ENCODE assay signal across 1 mouse cellular context in the genomic region with DNA sequence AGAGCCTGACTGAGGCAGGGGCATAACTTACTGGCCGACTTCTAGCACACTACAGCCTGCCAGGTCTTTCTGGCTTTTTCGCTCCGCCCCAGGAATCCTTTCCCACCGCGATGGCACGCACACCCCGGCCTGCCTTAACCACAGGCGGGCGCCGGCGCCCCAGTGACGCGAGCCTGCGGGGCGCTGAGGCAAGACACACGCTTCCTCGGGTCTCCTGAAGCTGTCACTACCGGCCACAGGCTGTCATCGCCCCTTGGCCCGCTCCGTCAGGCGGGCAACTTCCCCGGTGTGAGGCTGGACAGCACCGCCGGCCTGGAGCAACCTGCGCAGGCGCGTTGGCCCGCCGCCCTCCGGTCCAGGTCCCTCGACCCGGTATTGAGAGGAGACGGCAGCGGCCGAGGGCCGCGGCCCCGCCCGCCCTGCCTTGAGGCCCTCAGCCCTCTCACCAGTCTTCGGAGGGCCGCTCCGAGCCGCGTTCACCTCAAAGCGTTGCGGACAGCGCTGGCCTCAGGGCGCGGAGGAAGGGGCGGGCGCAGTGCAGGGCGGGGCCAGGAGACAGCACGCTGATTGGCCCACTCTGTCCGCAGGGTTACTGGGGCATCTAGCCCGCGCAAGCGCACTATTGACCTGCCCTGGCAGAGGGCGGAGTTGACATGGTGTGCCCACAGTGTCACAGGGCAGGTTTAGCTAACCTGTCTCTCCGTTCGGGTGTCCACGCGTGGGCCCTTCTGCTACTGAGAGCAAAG.
TF ChIP-seq lines count a peak whose summit lies in the region.

No protein-coding gene starts in this region.

TF ChIP-seq in MEL, 35 proteins besides CTCF, POLR2A, EP300 and RAD21:
- no peak for TF ChIP-seq ZNF384 (IDR thresholded peaks at IDR 0.05; ENCODE audit: low read depth, low read length)
- peak; percentile 84 for TF ChIP-seq HCFC1 (IDR thresholded peaks at IDR 0.05; ENCODE audit: low read depth, low read length)
- TF ChIP-seq SMC3 (IDR thresholded peaks at IDR 0.05; ENCODE audit: low read depth, low read length) = peak; percentile 4; the same call in 1 of the 2 replicates
- TF ChIP-seq ELF1 (IDR thresholded peaks at IDR 0.05; ENCODE audit: low read depth, low read length) = peak; percentile 39; the same call in 1 of the 2 replicates
- peak; percentile 69 for TF ChIP-seq TBP (IDR thresholded peaks at IDR 0.05; ENCODE audit: low read depth, low read length)
- TF ChIP-seq MAX (IDR thresholded peaks at IDR 0.05; ENCODE audit: low read length) = peak; percentile 34; the same call in 1 of the 2 replicates
- TF ChIP-seq TCF12 (IDR thresholded peaks at IDR 0.05; ENCODE audit: low read depth, low read length) = peak; percentile 61
- TF ChIP-seq ZMIZ1 (IDR thresholded peaks at IDR 0.05; ENCODE audit: low read depth, low read length) = peak; percentile 96; the same call in 1 of the 2 replicates
- TF ChIP-seq NRF1 (IDR thresholded peaks at IDR 0.05; ENCODE audit: insufficient read depth, low read depth, low read length, poor library complexity, severe bottlenecking) = peak; percentile 84
- TF ChIP-seq MAFK (IDR thresholded peaks at IDR 0.05; ENCODE audit: borderline replicate concordance, low read depth, low read length) = no peak
- peak; percentile 43; the same call in 1 of the 2 replicates for TF ChIP-seq KAT2A (conservative IDR thresholded peaks at IDR 0.05; ENCODE audit: low read depth, low read length)
- no peak for TF ChIP-seq E2F4 (IDR thresholded peaks at IDR 0.05; ENCODE audit: borderline replicate concordance, low read depth, low read length)
- TF ChIP-seq NELFE (IDR thresholded peaks at IDR 0.05; ENCODE audit: low read depth, low read length) = peak; percentile 94
- TF ChIP-seq MYB (IDR thresholded peaks at IDR 0.05; ENCODE audit: low read depth, low read length) = no peak
- TF ChIP-seq MXI1 (IDR thresholded peaks at IDR 0.05; ENCODE audit: low read depth, low read length) = peak; percentile 85
- TF ChIP-seq MEF2A (IDR thresholded peaks at IDR 0.05; ENCODE audit: extremely low read depth, insufficient replicate concordance, low read depth, low read length, poor library complexity, severe bottlenecking) = 0 out of 2 replicates have a peak, but pooled peaks have one; percentile 10
- TF ChIP-seq RCOR1 (IDR thresholded peaks at IDR 0.05; ENCODE audit: low read depth, low read length) = no peak
- TF ChIP-seq CHD1 (IDR thresholded peaks at IDR 0.05; ENCODE audit: low read depth, low read length) = no peak
- 0 out of 2 replicates have a peak, but pooled peaks have one; percentile 16 for TF ChIP-seq MYC (IDR thresholded peaks at IDR 0.05; ENCODE audit: low read depth, low read length)
- 0 out of 2 replicates have a peak, but pooled peaks have one; percentile 20 for TF ChIP-seq USF1 (IDR thresholded peaks at IDR 0.05; ENCODE audit: low read depth, low read length)
- TF ChIP-seq SIN3A (IDR thresholded peaks at IDR 0.05; ENCODE audit: low read length) = peak; percentile 78
- peak; percentile 52; the same call in 1 of the 2 replicates for TF ChIP-seq POLR2AphosphoS5 (IDR thresholded peaks at IDR 0.05; ENCODE audit: borderline replicate concordance, low read depth, low read length)
- no peak for TF ChIP-seq UBTF (IDR thresholded peaks at IDR 0.05; ENCODE audit: borderline replicate concordance, insufficient read depth, low read depth, low read length)
- peak; percentile 100 for TF ChIP-seq POLR2AphosphoS2 (IDR thresholded peaks at IDR 0.05; ENCODE audit: low read length)
- TF ChIP-seq BHLHE40 (IDR thresholded peaks at IDR 0.05; ENCODE audit: borderline replicate concordance, low read depth, low read length) = no peak
- no peak for TF ChIP-seq ETS1 (IDR thresholded peaks at IDR 0.05; ENCODE audit: low read depth, low read length)
- peak; percentile 79; the same call in 1 of the 2 replicates for TF ChIP-seq MAZ (IDR thresholded peaks at IDR 0.05; ENCODE audit: low read depth, low read length)
- TF ChIP-seq ZKSCAN1 (IDR thresholded peaks at IDR 0.05; ENCODE audit: low read depth, low read length) = peak; percentile 33; the same call in 1 of the 2 replicates
- TF ChIP-seq GABPA (IDR thresholded peaks at IDR 0.05; ENCODE audit: low read depth, low read length) = 0 out of 2 replicates have a peak, but pooled peaks have one; percentile 34
- no peak for TF ChIP-seq CHD2 (IDR thresholded peaks at IDR 0.05; ENCODE audit: low read length)
